In the genomic region with DNA sequence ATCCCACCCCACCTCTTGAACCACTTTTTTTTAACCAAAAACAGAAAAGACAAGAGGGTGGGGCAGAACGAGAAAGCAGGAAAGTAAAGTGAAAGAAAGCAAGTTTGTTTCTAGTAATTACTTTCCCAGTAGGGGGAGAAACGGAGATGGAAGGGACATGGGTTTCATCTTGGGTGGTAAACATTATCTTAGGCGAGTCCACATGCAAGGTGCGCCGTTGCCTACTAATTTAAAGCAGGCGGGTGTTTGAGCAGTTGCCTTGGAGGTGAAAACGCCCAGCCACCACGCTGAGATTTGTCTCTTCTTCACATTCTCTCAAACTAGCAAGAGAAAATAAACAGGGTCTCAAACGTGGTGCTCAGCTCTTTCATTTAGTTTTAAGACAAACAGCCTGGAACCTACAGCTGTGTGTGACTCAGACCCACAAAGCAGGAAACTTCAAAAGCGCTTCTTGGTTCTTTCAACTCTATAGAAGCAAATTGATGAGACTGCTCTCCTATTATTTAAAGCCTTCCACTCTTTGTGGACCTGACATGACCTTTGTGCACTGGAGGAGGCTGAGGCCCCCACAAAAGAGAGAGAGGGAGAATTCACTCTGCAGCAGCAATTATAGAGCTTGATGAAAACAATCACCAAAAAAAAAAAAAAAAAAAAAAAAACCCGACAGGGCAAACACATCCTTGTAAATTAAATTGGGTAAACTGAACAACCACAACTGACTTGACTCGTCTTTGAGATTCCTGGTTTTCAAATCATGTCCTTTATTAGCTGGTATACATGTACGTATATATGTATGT, we compare ENCODE assay signal across 18 mouse cellular contexts.
DNase-seq lines count a peak whose midpoint lies in the region; ATAC-seq lines count a peak whose summit lies in the region.
"Had no signal": no experiment of that assay in that cellular context is flagged by ENCODE, and none has a peak within 500 bp of the region (broad histone marks: within the 10 kb centered on the region; RNA-seq: fewer than 3 reads in every experiment).

No protein-coding gene starts in this region.

- H3K27me3 ChIP-seq in limb, embryonic 11.5 days (ENCODE audit: control insufficient read depth, insufficient read depth, low read length), result no peaks in the 10 kb centered on the region
- H3K27me3 ChIP-seq in limb, embryonic 10.5 days (ENCODE audit: low read depth, poor library complexity, severe bottlenecking), result no peaks in the 10 kb centered on the region
- no peaks in the 10 kb centered on the region for H3K27me3 ChIP-seq in neural tube, embryonic 12.5 days (replicated peaks)
- H3K27me3 ChIP-seq: intestine, embryonic 15.5 days; limb, embryonic 12.5 days; liver, embryonic 15.5 days had no signal

- 16% methylated on average over 13 of the region's 13 CpGs for WGBS in limb, embryonic 11.5 days
- 19% methylated on average over 13 of the region's 13 CpGs for WGBS in limb, embryonic 10.5 days
- 7% methylated on average over 13 of the region's 13 CpGs for WGBS in neural tube, embryonic 12.5 days

- ATAC-seq in limb, embryonic 11.5 days (ENCODE audit: insufficient number of reproducible peaks, low FRiP score, low TSS enrichment, low read depth), result no peak
- ATAC-seq in neural tube, embryonic 12.5 days (ENCODE audit: low FRiP score, low read depth), result peak; percentile 51
- ATAC-seq in inflammation-experienced regulatory T-cells, adult 6 months, result no peak
- ATAC-seq: CD4-positive, CD25-positive, alpha-beta regulatory T cell, adult 4 months; intestine, embryonic 15.5 days had no signal

- no peaks in the 10 kb centered on the region for H3K9me3 ChIP-seq in limb, embryonic 11.5 days (ENCODE audit: control insufficient read depth, low read length)
- no peaks in the 10 kb centered on the region for H3K9me3 ChIP-seq in limb, embryonic 10.5 days (replicated peaks)
- H3K9me3 ChIP-seq in neural tube, embryonic 12.5 days, result no peaks in the 10 kb centered on the region
- H3K9me3 ChIP-seq: intestine, embryonic 15.5 days; limb, embryonic 12.5 days; liver, embryonic 15.5 days had no signal

- H3K27ac ChIP-seq in limb, embryonic 11.5 days (replicated peaks; ENCODE audit: low read depth, low read length), result no peak overlapping the region
- H3K27ac ChIP-seq in limb, embryonic 10.5 days, result no peak overlapping the region
- no peak overlapping the region for H3K27ac ChIP-seq in neural tube, embryonic 12.5 days
- H3K27ac ChIP-seq: intestine, embryonic 15.5 days; limb, embryonic 12.5 days; liver, embryonic 15.5 days had no signal

- H3K9ac ChIP-seq in limb, embryonic 11.5 days (ENCODE audit: low read length), result no peak overlapping the region
- H3K9ac ChIP-seq in neural tube, embryonic 12.5 days, result no peak overlapping the region
- H3K9ac ChIP-seq: intestine, embryonic 15.5 days; limb, embryonic 12.5 days; liver, embryonic 15.5 days had no signal

- H3K36me3 ChIP-seq in limb, embryonic 11.5 days (ENCODE audit: control insufficient read depth, insufficient read depth, low read length), result no peaks in the 10 kb centered on the region
- no peaks in the 10 kb centered on the region for H3K36me3 ChIP-seq in limb, embryonic 10.5 days
- H3K36me3 ChIP-seq in neural tube, embryonic 12.5 days, result no peaks in the 10 kb centered on the region
- H3K36me3 ChIP-seq: intestine, embryonic 15.5 days; limb, embryonic 12.5 days; liver, embryonic 15.5 days had no signal

- H3K4me3 ChIP-seq in limb, embryonic 11.5 days (ENCODE audit: low read depth, low read length), result no peak overlapping the region
- H3K4me3 ChIP-seq in limb, embryonic 10.5 days, result no peak overlapping the region
- H3K4me3 ChIP-seq in neural tube, embryonic 12.5 days, result no peak overlapping the region
- H3K4me3 ChIP-seq: intestine, embryonic 15.5 days; limb, embryonic 12.5 days; liver, embryonic 15.5 days had no signal

- no peak overlapping the region for H3K4me2 ChIP-seq in limb, embryonic 11.5 days (ENCODE audit: low read depth, severe bottlenecking)
- H3K4me2 ChIP-seq in neural tube, embryonic 12.5 days (replicated peaks), result peak overlapping the region; percentile 5; the same call in 1 of the 2 replicates
- H3K4me2 ChIP-seq: intestine, embryonic 15.5 days; limb, embryonic 12.5 days; liver, embryonic 15.5 days had no signal

- DNase-seq in limb, embryonic 11.5 days (ENCODE audit: low spot score), result peak; percentile 24
- no peak for DNase-seq in limb, embryonic 10.5 days (ENCODE audit: low spot score)
- peak; percentile 49 for DNase-seq in Muller cell, postnatal 12 days (ENCODE audit: inconsistent ontology term)
- DNase-seq in embryo, embryonic 11 days, result peak; percentile 56
- no peak for DNase-seq in layer of hippocampus, postnatal 14 days (ENCODE audit: low spot score in 2 of 2)
- DNase-seq in layer of hippocampus, postnatal 25 days (ENCODE audit: extremely low spot score in 1 of 2, low spot score in 1 of 2), result no peak
- DNase-seq: adrenal gland, postnatal 36 days; heart, adult 18-20 months; heart, postnatal 10 days; lung, postnatal 14 days; right cerebral cortex, postnatal 25 days; thymus, postnatal 25 days had no signal

- H3K4me1 ChIP-seq in limb, embryonic 11.5 days (ENCODE audit: control insufficient read depth, insufficient read depth, low read length), result no peaks in the 10 kb centered on the region
- H3K4me1 ChIP-seq in limb, embryonic 10.5 days, result peaks cover 9% of the 10 kb centered on the region
- H3K4me1 ChIP-seq in neural tube, embryonic 12.5 days, result peaks cover 19% of the 10 kb centered on the region
- H3K4me1 ChIP-seq: intestine, embryonic 15.5 days; limb, embryonic 12.5 days; liver, embryonic 15.5 days had no signal

Comparison
In these comparisons a context has a peak if more than half of its experiments do, and no peak if none do; other contexts are left out.
1. DNase-seq: peak in limb, embryonic 11.5 days (single experiment), Muller cell, postnatal 12 days (single experiment) and embryo, embryonic 11 days (single experiment); none in limb, embryonic 10.5 days (single experiment), layer of hippocampus, postnatal 14 days (0 of 2) and layer of hippocampus, postnatal 25 days (0 of 2).